Mouse (Mus musculus): ENCODE results near the gene Vmn2r46. TPM values are rescaled to one million over a fixed set of nuclear protein-coding genes. Genes with fewer than 3 reads are reported as not detected.
"Not testable (repeated sequence)": the region's sequence is repeated elsewhere in the genome, so short reads cannot be mapped to it uniquely, and the experiment has no call there.

The Vmn2r46 gene
- polyA plus RNA-seq (2015; fragmentation: Nextera tagmentation; extraction: Ambion mirVana) = not detected in 2 replicates

GRCm38 (mm10) chr7:9770471-9770870 lies at the start of gene Vmn2r46:
Gene Vmn2r46, minus strand, starts transcription at chr7:9770571.
- H3K9me3 ChIP-seq (ENCODE audit: control insufficient read depth, low read length); H3K27ac ChIP-seq (ENCODE audit: low read length); H3K4me3 ChIP-seq (replicated peaks; ENCODE audit: low read length); H3K4me2 ChIP-seq (ENCODE audit: low read length); ATAC-seq; H3K9ac ChIP-seq (replicated peaks; ENCODE audit: low read depth, low read length); H3K27me3 ChIP-seq (replicated peaks; ENCODE audit: control insufficient read depth, insufficient read depth, low read length); H3K4me1 ChIP-seq (replicated peaks; ENCODE audit: control insufficient read depth, insufficient read depth, low read length); H3K36me3 ChIP-seq (ENCODE audit: control insufficient read depth, insufficient read depth): not testable (repeated sequence)
- no CpG with 5 or more reads among the region's 1 CpGs for WGBS

Other genes with a start within 250 kb of the Vmn2r46 start
- gene Vmn2r47, start 70.8 kb upstream of the Vmn2r46 start, polyA plus RNA-seq (2015; fragmentation: Nextera tagmentation; extraction: Ambion mirVana) = not detected in 2 replicates
- gene Vmn2r48, start 183.0 kb upstream of the Vmn2r46 start, polyA plus RNA-seq (2015; fragmentation: Nextera tagmentation; extraction: Ambion mirVana) = not detected in 2 replicates
- not detected in 2 replicates for gene Vmn2r49, start 221.7 kb upstream of the Vmn2r46 start, polyA plus RNA-seq (2015; fragmentation: Nextera tagmentation; extraction: Ambion mirVana)

All from forebrain, embryonic 16.5 days (tissue).